ENCODE assay signal across 8 mouse cellular contexts in genomic region chr5:148897069-148897702, GRCm38 (mm10). TPM values are rescaled to one million over a fixed set of nuclear protein-coding genes. Genes with fewer than 3 reads are reported as not detected.
DNase-seq lines count a peak whose midpoint lies in the region; ATAC-seq and TF ChIP-seq lines count a peak whose summit lies in the region.

No protein-coding gene starts in this region.

- no peaks in the 10 kb centered on the region for H3K27me3 ChIP-seq in hindbrain, embryonic 10.5 days (ENCODE audit: insufficient read depth, poor library complexity, severe bottlenecking)
- no peaks in the 10 kb centered on the region for H3K27me3 ChIP-seq in hindbrain, embryonic 11.5 days (ENCODE audit: control insufficient read depth, insufficient read depth, low read length)
- no peaks in the 10 kb centered on the region for H3K27me3 ChIP-seq in forebrain, postnatal 0 days (ENCODE audit: insufficient read depth, low read length)
- H3K27me3 ChIP-seq in hindbrain, embryonic 16.5 days (replicated peaks; ENCODE audit: control insufficient read depth, insufficient read depth, low read length) = no peaks in the 10 kb centered on the region
- H3K27me3 ChIP-seq in liver, postnatal 0 days (ENCODE audit: insufficient read depth, low read length) = no peaks in the 10 kb centered on the region

- no peak for DNase-seq in hindbrain, embryonic 10.5 days (ENCODE audit: low spot score)
- no peak for DNase-seq in hindbrain, embryonic 11.5 days (ENCODE audit: low spot score)
- DNase-seq in forebrain, postnatal 0 days = peak; percentile 39
- peak; percentile 71 for DNase-seq in liver, postnatal 0 days
- DNase-seq in spleen, postnatal 14 days (ENCODE audit: low spot score in 2 of 2) = peak; percentile 26 to 43
- no peak for DNase-seq in gastrocnemius, adult 18-20 months (ENCODE audit: low spot score)
- no peak for DNase-seq in adrenal gland, postnatal 10 days

- peak overlapping the region; percentile 2; the same call in 1 of the 2 replicates for H3K27ac ChIP-seq in hindbrain, embryonic 10.5 days
- no peak overlapping the region for H3K27ac ChIP-seq in hindbrain, embryonic 11.5 days (ENCODE audit: low read depth, low read length)
- no peak overlapping the region for H3K27ac ChIP-seq in forebrain, postnatal 0 days (ENCODE audit: low read depth, low read length)
- 0 out of 2 replicates have a peak overlapping the region, but pooled peaks have one; percentile 15 for H3K27ac ChIP-seq in hindbrain, embryonic 16.5 days (ENCODE audit: low read depth, low read length)
- H3K27ac ChIP-seq in liver, postnatal 0 days (ENCODE audit: low read depth) = peak overlapping the region; percentile 79

- TF ChIP-seq CTCF in forebrain, postnatal 0 days (IDR thresholded peaks at IDR 0.05; ENCODE audit: low read depth) = no peak
- peak; percentile 18; the same call in 1 of the 2 replicates for TF ChIP-seq CTCF in liver, postnatal 0 days (IDR thresholded peaks at IDR 0.05; ENCODE audit: low read depth)

- no peak for ATAC-seq in hindbrain, embryonic 11.5 days (ENCODE audit: low FRiP score)
- ATAC-seq in forebrain, postnatal 0 days = peak; percentile 73
- peak; percentile 67 for ATAC-seq in hindbrain, embryonic 16.5 days
- ATAC-seq in liver, postnatal 0 days = peak; percentile 92

- peak; percentile 89 for TF ChIP-seq EP300 in liver, postnatal 0 days (IDR thresholded peaks at IDR 0.05; ENCODE audit: low read depth)

- no peak overlapping the region for H3K4me3 ChIP-seq in hindbrain, embryonic 10.5 days
- no peak overlapping the region for H3K4me3 ChIP-seq in hindbrain, embryonic 11.5 days (ENCODE audit: low read depth, low read length)
- no peak overlapping the region for H3K4me3 ChIP-seq in forebrain, postnatal 0 days (ENCODE audit: low read depth, low read length)
- H3K4me3 ChIP-seq in hindbrain, embryonic 16.5 days (ENCODE audit: low read length) = no peak overlapping the region
- H3K4me3 ChIP-seq in liver, postnatal 0 days (ENCODE audit: low read depth, low read length) = no peak overlapping the region

- H3K9me3 ChIP-seq in hindbrain, embryonic 10.5 days = no peaks in the 10 kb centered on the region
- H3K9me3 ChIP-seq in hindbrain, embryonic 11.5 days (ENCODE audit: control insufficient read depth, low read length) = no peaks in the 10 kb centered on the region
- no peaks in the 10 kb centered on the region for H3K9me3 ChIP-seq in forebrain, postnatal 0 days (ENCODE audit: low read length)
- no peaks in the 10 kb centered on the region for H3K9me3 ChIP-seq in hindbrain, embryonic 16.5 days (ENCODE audit: control insufficient read depth, low read length)
- no peaks in the 10 kb centered on the region for H3K9me3 ChIP-seq in liver, postnatal 0 days (ENCODE audit: low read length)

- H3K4me1 ChIP-seq in hindbrain, embryonic 10.5 days (replicated peaks) = peaks cover 34% of the 10 kb centered on the region
- no peaks in the 10 kb centered on the region for H3K4me1 ChIP-seq in hindbrain, embryonic 11.5 days (replicated peaks; ENCODE audit: control insufficient read depth, insufficient read depth, low read length)
- no peaks in the 10 kb centered on the region; the same call in 1 of the 2 replicates for H3K4me1 ChIP-seq in forebrain, postnatal 0 days (ENCODE audit: insufficient read depth)
- peaks cover 6% of the 10 kb centered on the region for H3K4me1 ChIP-seq in hindbrain, embryonic 16.5 days (ENCODE audit: control insufficient read depth, insufficient read depth, low read depth, low read length)
- H3K4me1 ChIP-seq in liver, postnatal 0 days (ENCODE audit: insufficient read depth) = peaks cover 12% of the 10 kb centered on the region

- no peak overlapping the region for H3K4me2 ChIP-seq in hindbrain, embryonic 11.5 days (replicated peaks; ENCODE audit: low read depth, low read length)
- H3K4me2 ChIP-seq in forebrain, postnatal 0 days (ENCODE audit: low read depth) = no peak overlapping the region
- no peak overlapping the region for H3K4me2 ChIP-seq in hindbrain, embryonic 16.5 days (ENCODE audit: low read length)
- H3K4me2 ChIP-seq in liver, postnatal 0 days (ENCODE audit: low read depth, low read length) = peak overlapping the region; percentile 23

- H3K36me3 ChIP-seq in hindbrain, embryonic 10.5 days = peaks cover 43% of the 10 kb centered on the region
- 0 out of 2 replicates have a peak, but pooled peaks cover 4% of the 10 kb centered on the region for H3K36me3 ChIP-seq in hindbrain, embryonic 11.5 days (ENCODE audit: control insufficient read depth, insufficient read depth, low read length)
- peaks cover 31% of the 10 kb centered on the region for H3K36me3 ChIP-seq in forebrain, postnatal 0 days (ENCODE audit: insufficient read depth)
- peaks cover 15% of the 10 kb centered on the region for H3K36me3 ChIP-seq in hindbrain, embryonic 16.5 days (ENCODE audit: control insufficient read depth, insufficient read depth, low read length)
- H3K36me3 ChIP-seq in liver, postnatal 0 days (replicated peaks; ENCODE audit: insufficient read depth, low read length) = peaks cover 20% of the 10 kb centered on the region

- no peak overlapping the region for H3K9ac ChIP-seq in hindbrain, embryonic 11.5 days (ENCODE audit: low read depth, low read length)
- H3K9ac ChIP-seq in forebrain, postnatal 0 days = no peak overlapping the region
- no peak overlapping the region for H3K9ac ChIP-seq in hindbrain, embryonic 16.5 days (ENCODE audit: low read depth, low read length)
- no peak overlapping the region for H3K9ac ChIP-seq in liver, postnatal 0 days (replicated peaks)

- WGBS in hindbrain, embryonic 10.5 days = 78% methylated on average over 14 of the region's 14 CpGs
- 78% methylated on average over 14 of the region's 14 CpGs for WGBS in hindbrain, embryonic 11.5 days
- 58% methylated on average over 14 of the region's 14 CpGs for WGBS in forebrain, postnatal 0 days
- WGBS in hindbrain, embryonic 16.5 days = 47% methylated on average over 14 of the region's 14 CpGs
- WGBS in liver, postnatal 0 days (ENCODE audit: insufficient replicate concordance) = 24% methylated on average over 14 of the region's 14 CpGs

RNA-seq across cellular contexts. Expression of gene Katnal1, which starts 31.9 kb away (rescaled TPM):
- 22.4 and 23.6 TPM in 2 replicates for polyA plus RNA-seq in hindbrain, embryonic 10.5 days (2016; fragmentation: Nextera tagmentation; extraction: Ambion mirVana)
- 32.1 and 37.0 TPM in 2 replicates for polyA plus RNA-seq in hindbrain, embryonic 11.5 days (2014; fragmentation: Nextera tagmentation; extraction: Ambion mirVana)
- total RNA-seq in forebrain, postnatal 0 days (2014; rRNA removed) = 45.0 and 47.9 TPM in 2 replicates
- polyA plus RNA-seq in forebrain, postnatal 0 days (2015; fragmentation: Nextera tagmentation; extraction: Ambion mirVana) = 18.0 and 24.0 TPM in 2 replicates
- 37.0 and 41.3 TPM in 2 replicates for polyA plus RNA-seq in hindbrain, embryonic 16.5 days (2015; fragmentation: Nextera tagmentation; extraction: Ambion mirVana)
- 4.3 and 4.8 TPM in 2 replicates for polyA plus RNA-seq in liver, postnatal 0 days (2015; fragmentation: Nextera tagmentation; extraction: Ambion mirVana)
- 1 to 10 TPM; 4.5 to 6.0 TPM for total RNA-seq in gastrocnemius, adult 18-20 months (2021)
- 10 to 100 TPM in 1 of 2 experiments, 1 to 10 TPM in 1; 5.5 to 12.2 TPM for total RNA-seq in adrenal gland, postnatal 10 days (2021)

Comparison
In these comparisons a context has a peak if more than half of its experiments do, and no peak if none do; other contexts are left out.
1. H3K27ac ChIP-seq: peak in hindbrain, embryonic 10.5 days (single experiment), hindbrain, embryonic 16.5 days (single experiment) and liver, postnatal 0 days (single experiment); none in hindbrain, embryonic 11.5 days (single experiment) and forebrain, postnatal 0 days (single experiment).
2. DNase-seq: peak in forebrain, postnatal 0 days (single experiment), liver, postnatal 0 days (single experiment) and spleen, postnatal 14 days (2 of 2); none in hindbrain, embryonic 10.5 days (single experiment), hindbrain, embryonic 11.5 days (single experiment), gastrocnemius, adult 18-20 months (single experiment) and adrenal gland, postnatal 10 days (single experiment).